Mouse (Mus musculus): ENCODE measurements at regions not wholly inside any gene's neighbourhood (a gene's known extent, or its start where the extent isn't known, plus 50 kb on each side); places are given as distances from the start of the nearest gene placed in this dataset.

DNA sequence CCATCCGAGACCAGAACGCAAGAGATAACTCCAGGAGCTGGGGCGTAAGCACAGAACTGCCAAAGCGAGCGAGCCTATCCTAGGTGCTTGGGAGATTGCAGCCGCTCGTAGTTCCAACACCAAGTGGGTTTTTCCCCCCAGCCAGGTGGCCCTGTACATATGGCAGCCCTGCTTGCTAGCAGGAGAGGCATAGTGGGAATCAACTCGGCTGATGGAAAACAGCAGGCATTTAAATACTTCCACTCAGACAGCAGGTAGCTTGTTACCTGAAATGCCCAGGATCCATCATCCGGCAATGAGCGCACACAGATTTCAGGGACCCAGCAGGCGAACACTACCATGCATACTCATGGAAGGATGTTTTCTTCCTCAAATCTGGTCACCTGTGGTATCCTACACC lies 122.3 kb downstream of the Barhl2 start:
- WGBS, result 89% methylated on average over 11 of the region's 11 CpGs
- ATAC-seq (ENCODE audit: low FRiP score) (no peak), DNase-seq (ENCODE audit: low spot score) (no peak)
- Histone ChIP-seq H3K9ac (ENCODE audit: low read depth, low read length) (no peak overlapping the region), H3K4me2 (replicated peaks; ENCODE audit: low read depth, low read length) (no peak overlapping the region), H3K27me3 (ENCODE audit: control insufficient read depth, insufficient read depth, low read length) (no peaks in the 10 kb centered on the region), H3K4me1 (replicated peaks; ENCODE audit: control insufficient read depth, insufficient read depth, low read length) (no peaks in the 10 kb centered on the region), H3K36me3 (ENCODE audit: control insufficient read depth, insufficient read depth, low read length) (no peaks in the 10 kb centered on the region), H3K9me3 (ENCODE audit: control insufficient read depth, low read length) (no peaks in the 10 kb centered on the region), H3K4me3 (ENCODE audit: low read depth, low read length) (no peak overlapping the region), H3K27ac (ENCODE audit: low read depth, low read length) (no peak overlapping the region)

DNA sequence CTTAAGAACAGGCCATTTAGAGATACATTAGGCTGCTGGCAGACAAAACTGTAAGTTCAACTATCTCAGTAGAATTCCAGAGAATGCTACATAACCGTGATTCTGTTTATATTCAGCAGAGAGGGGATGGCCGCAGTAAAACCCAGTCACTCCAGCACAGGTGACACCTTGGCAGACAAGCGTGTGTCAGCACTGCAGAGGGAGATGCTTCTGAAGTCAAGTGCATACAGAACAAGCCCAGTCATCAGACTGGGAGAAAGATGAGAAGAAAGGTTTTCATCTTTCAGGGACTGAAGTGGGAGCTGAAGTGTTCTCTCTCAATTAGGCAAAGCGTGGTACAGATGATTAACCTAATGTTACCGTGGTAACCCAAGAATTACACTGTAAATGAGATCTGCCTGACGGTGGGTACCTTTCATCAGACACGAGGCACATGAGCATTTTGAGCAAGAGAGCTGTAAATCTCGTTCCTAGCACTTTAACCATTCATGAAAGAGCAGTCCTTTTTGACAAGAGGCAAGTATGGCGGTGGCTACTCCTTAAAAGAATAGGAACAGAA lies 130.3 kb downstream of the Barhl2 start:
- Histone ChIP-seq H3K4me2 (replicated peaks; ENCODE audit: low read depth, low read length) (no peak overlapping the region), H3K27me3 (ENCODE audit: control insufficient read depth, insufficient read depth, low read length) (no peaks in the 10 kb centered on the region), H3K36me3 (ENCODE audit: control insufficient read depth, insufficient read depth, low read length) (no peaks in the 10 kb centered on the region), H3K9me3 (ENCODE audit: control insufficient read depth, low read length) (no peaks in the 10 kb centered on the region), H3K9ac (ENCODE audit: low read depth, low read length) (no peak overlapping the region), H3K27ac (ENCODE audit: low read depth, low read length) (no peak overlapping the region), H3K4me1 (replicated peaks; ENCODE audit: control insufficient read depth, insufficient read depth, low read length) (peaks cover 2% of the 10 kb centered on the region; the same call in 1 of the 2 replicates), H3K4me3 (ENCODE audit: low read depth, low read length) (no peak overlapping the region)
- ATAC-seq (ENCODE audit: low FRiP score) (no peak), DNase-seq (ENCODE audit: low spot score) (no peak)
- 81% methylated on average over 9 of the region's 9 CpGs for WGBS

DNA sequence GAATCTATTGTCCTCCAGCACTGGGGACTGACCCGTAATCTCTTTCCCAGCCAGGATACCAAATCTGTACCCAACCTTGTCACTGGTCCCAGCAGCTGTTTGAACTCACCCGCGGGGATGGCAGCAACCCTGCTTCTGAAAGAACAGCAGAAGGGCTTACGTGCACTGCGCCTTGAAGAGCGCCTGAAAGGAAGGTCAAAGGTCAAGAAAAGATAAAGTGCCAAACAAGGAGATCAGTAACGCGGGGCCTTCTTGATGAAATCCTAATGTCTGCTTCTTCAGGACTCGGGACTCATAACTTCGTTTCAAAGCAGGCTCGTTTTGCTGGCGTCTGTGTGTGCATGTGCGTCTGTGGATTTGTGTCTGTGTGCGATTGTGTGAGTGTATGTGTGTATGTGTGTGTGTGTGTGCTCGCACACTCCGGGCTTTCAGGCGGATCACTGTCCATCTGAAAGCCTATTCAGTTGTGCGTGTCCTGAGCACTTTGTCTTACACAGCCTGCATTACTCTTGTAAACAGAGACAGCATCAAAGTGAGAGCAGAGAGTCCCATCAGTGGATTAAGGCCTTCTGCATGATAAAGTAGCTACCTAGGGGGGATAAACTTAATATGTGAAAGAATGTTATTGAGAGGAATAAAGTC lies 135.3 kb downstream of the Barhl2 start:
- no peak overlapping the region for H3K27ac ChIP-seq (ENCODE audit: low read depth, low read length)
- ATAC-seq (ENCODE audit: low FRiP score), result peak; percentile 49; the same call in 1 of the 2 replicates

DNA sequence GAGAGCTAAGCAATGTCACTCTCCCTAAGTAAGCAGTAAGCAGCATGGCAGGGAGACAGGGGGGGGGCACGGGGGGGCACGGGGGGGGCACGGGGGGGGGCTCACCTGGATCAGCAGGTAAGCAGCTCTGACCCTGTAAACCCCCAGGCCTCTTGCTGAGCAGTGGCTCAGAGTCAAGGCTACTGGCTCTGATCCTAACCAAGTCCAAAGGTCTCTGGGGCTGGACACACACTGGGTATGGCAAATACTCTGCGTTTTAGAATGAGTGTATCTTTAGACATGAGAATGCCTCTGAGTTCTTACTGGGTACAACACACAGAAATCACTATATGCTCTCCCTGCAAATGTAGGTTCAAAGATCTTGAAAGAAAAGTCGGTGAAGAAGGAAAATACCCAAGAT lies 136.5 kb downstream of the Barhl2 start:
- no peak overlapping the region for H3K4me2 ChIP-seq (replicated peaks; ENCODE audit: low read depth, low read length)
- ATAC-seq (ENCODE audit: low FRiP score) (no peak), DNase-seq (ENCODE audit: low spot score) (no peak)
- H3K4me1 ChIP-seq (replicated peaks; ENCODE audit: control insufficient read depth, insufficient read depth, low read length), result peaks cover 4% of the 10 kb centered on the region; the same call in 1 of the 2 replicates
- H3K36me3 ChIP-seq (ENCODE audit: control insufficient read depth, insufficient read depth, low read length), result no peaks in the 10 kb centered on the region
- no peaks in the 10 kb centered on the region for H3K27me3 ChIP-seq (ENCODE audit: control insufficient read depth, insufficient read depth, low read length)
- H3K4me3 ChIP-seq (ENCODE audit: low read depth, low read length), result no peak overlapping the region
- WGBS, result 54% methylated on average over 5 of the region's 5 CpGs
- no peaks in the 10 kb centered on the region for H3K9me3 ChIP-seq (ENCODE audit: control insufficient read depth, low read length)
- no peak overlapping the region for H3K27ac ChIP-seq (ENCODE audit: low read depth, low read length)
- H3K9ac ChIP-seq (ENCODE audit: low read depth, low read length), result no peak overlapping the region

More for the DNA sequence above, 135.3 kb downstream of the Barhl2 start:
- peak; percentile 35 for DNase-seq (ENCODE audit: low spot score)
- Histone ChIP-seq H3K27me3 (ENCODE audit: control insufficient read depth, insufficient read depth, low read length) (no peaks in the 10 kb centered on the region), H3K9ac (ENCODE audit: low read depth, low read length) (no peak overlapping the region), H3K4me3 (ENCODE audit: low read depth, low read length) (no peak overlapping the region), H3K4me2 (replicated peaks; ENCODE audit: low read depth, low read length) (no peak overlapping the region), H3K9me3 (ENCODE audit: control insufficient read depth, low read length) (no peaks in the 10 kb centered on the region), H3K36me3 (ENCODE audit: control insufficient read depth, insufficient read depth, low read length) (no peaks in the 10 kb centered on the region), H3K4me1 (replicated peaks; ENCODE audit: control insufficient read depth, insufficient read depth, low read length) (peaks cover 4% of the 10 kb centered on the region; the same call in 1 of the 2 replicates)
- WGBS, result 17% methylated on average over 18 of the region's 18 CpGs

DNA sequence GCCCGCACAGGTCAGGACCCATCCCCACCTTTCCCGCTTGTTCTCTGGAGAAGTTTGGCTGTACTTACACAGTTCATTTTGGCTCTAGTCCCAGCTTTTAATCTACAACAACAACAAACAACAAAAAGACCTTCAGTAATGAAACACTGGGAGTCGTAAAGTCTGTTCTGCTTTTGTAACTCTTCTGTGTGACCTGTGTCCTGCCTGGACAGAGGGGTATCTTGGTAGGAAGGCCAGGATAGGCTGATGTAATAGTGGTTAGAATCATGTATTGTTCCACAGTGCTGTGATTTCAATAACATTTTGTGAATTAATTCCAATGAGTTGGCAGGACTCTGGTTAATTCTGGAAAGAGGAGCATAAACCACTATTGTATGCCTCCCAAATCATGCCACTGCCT lies 136.9 kb downstream of the Barhl2 start:
- H3K4me1 ChIP-seq (replicated peaks; ENCODE audit: control insufficient read depth, insufficient read depth, low read length), result peaks cover 4% of the 10 kb centered on the region; the same call in 1 of the 2 replicates
- no peak overlapping the region for H3K27ac ChIP-seq (ENCODE audit: low read depth, low read length)
- H3K9ac ChIP-seq (ENCODE audit: low read depth, low read length), result no peak overlapping the region
- ATAC-seq (ENCODE audit: low FRiP score) (no peak), DNase-seq (ENCODE audit: low spot score) (no peak)
- H3K4me2 ChIP-seq (replicated peaks; ENCODE audit: low read depth, low read length), result no peak overlapping the region
- no peaks in the 10 kb centered on the region for H3K36me3 ChIP-seq (ENCODE audit: control insufficient read depth, insufficient read depth, low read length)
- H3K27me3 ChIP-seq (ENCODE audit: control insufficient read depth, insufficient read depth, low read length), result no peaks in the 10 kb centered on the region
- 81% methylated on average over 3 of the region's 3 CpGs for WGBS
- H3K9me3 ChIP-seq (ENCODE audit: control insufficient read depth, low read length), result no peaks in the 10 kb centered on the region
- no peak overlapping the region for H3K4me3 ChIP-seq (ENCODE audit: low read depth, low read length)

DNA sequence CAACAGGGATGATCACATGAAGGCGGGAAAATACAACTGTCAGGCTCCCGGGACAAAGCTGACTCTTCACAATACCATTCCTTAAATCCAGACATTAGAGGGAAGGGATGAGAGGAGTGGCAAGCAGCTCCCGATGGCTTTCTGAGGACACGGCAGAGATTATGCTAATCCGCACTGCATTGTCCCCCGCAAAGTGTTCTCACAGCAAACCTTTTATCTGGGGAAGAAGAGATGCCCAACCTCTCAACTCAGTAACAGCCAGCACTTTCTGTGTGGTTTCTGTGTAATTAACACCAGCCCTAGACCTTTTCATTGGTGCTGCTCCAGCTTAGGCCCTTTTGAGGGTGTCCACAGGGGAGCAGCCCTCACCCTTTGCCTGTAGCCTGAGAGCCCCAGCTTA lies 137.9 kb downstream of the Barhl2 start:
- Histone ChIP-seq H3K27ac (ENCODE audit: low read depth, low read length) (no peak overlapping the region), H3K9ac (ENCODE audit: low read depth, low read length) (no peak overlapping the region), H3K4me1 (replicated peaks; ENCODE audit: control insufficient read depth, insufficient read depth, low read length) (peaks cover 4% of the 10 kb centered on the region; the same call in 1 of the 2 replicates), H3K9me3 (ENCODE audit: control insufficient read depth, low read length) (no peaks in the 10 kb centered on the region), H3K4me3 (ENCODE audit: low read depth, low read length) (no peak overlapping the region), H3K4me2 (replicated peaks; ENCODE audit: low read depth, low read length) (no peak overlapping the region), H3K27me3 (ENCODE audit: control insufficient read depth, insufficient read depth, low read length) (no peaks in the 10 kb centered on the region), H3K36me3 (ENCODE audit: control insufficient read depth, insufficient read depth, low read length) (no peaks in the 10 kb centered on the region)
- 13% methylated on average over 6 of the region's 6 CpGs for WGBS
- no peak for ATAC-seq (ENCODE audit: low FRiP score)
- DNase-seq (ENCODE audit: low spot score), result peak; percentile 12

DNA sequence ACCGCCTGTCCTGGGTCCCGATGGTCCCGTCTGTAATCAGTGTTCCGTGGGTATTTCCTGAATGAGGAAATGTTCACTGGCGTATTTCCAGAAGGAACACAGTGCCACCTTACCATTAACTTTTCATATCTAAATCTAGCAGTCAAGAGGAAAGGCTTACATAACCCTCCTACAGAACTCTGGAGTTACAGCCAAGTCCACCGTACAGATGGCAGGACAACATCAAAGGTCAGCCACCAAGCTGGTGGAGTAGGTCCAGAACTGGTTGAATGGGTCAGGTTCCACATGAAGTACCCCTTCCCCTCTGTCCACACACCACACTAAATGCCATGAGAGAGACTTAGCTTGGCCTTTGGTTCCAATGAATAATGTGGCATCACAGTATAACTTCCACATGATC lies 139.7 kb downstream of the Barhl2 start:
- ATAC-seq (ENCODE audit: low FRiP score) (no peak), DNase-seq (ENCODE audit: low spot score) (no peak)
- no peak overlapping the region for H3K4me3 ChIP-seq (ENCODE audit: low read depth, low read length)
- no peak overlapping the region for H3K9ac ChIP-seq (ENCODE audit: low read depth, low read length)
- H3K4me1 ChIP-seq (replicated peaks; ENCODE audit: control insufficient read depth, insufficient read depth, low read length), result peaks cover 4% of the 10 kb centered on the region; the same call in 1 of the 2 replicates
- no peak overlapping the region for H3K4me2 ChIP-seq (replicated peaks; ENCODE audit: low read depth, low read length)
- H3K36me3 ChIP-seq (ENCODE audit: control insufficient read depth, insufficient read depth, low read length), result no peaks in the 10 kb centered on the region
- 94% methylated on average over 6 of the region's 6 CpGs for WGBS
- no peaks in the 10 kb centered on the region for H3K27me3 ChIP-seq (ENCODE audit: control insufficient read depth, insufficient read depth, low read length)
- no peaks in the 10 kb centered on the region for H3K9me3 ChIP-seq (ENCODE audit: control insufficient read depth, low read length)
- H3K27ac ChIP-seq (ENCODE audit: low read depth, low read length), result no peak overlapping the region

DNA sequence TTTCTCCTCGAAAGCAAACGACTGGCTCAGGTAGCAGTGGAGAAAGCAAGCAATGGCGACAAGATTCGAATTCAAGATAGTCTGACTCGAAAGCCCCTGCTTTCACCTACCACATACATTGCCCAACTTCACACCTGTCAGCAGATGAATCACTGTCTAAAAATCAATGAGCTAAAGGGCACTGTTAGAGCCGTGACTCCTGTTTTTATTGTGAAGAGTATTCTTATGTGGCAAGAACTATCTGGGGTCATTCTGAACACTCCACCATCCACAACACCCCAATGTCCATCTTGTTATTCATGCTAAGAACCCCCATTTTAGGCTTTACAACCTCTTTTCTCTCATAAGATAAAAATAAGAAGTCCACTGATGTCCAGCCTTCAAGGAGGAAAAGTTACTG lies 144.1 kb downstream of the Barhl2 start:
- Histone ChIP-seq H3K36me3 (ENCODE audit: control insufficient read depth, insufficient read depth, low read length) (no peaks in the 10 kb centered on the region), H3K27ac (ENCODE audit: low read depth, low read length) (no peak overlapping the region), H3K4me1 (replicated peaks; ENCODE audit: control insufficient read depth, insufficient read depth, low read length) (no peaks in the 10 kb centered on the region), H3K4me3 (ENCODE audit: low read depth, low read length) (no peak overlapping the region), H3K9ac (ENCODE audit: low read depth, low read length) (no peak overlapping the region), H3K27me3 (ENCODE audit: control insufficient read depth, insufficient read depth, low read length) (no peaks in the 10 kb centered on the region), H3K4me2 (replicated peaks; ENCODE audit: low read depth, low read length) (no peak overlapping the region), H3K9me3 (ENCODE audit: control insufficient read depth, low read length) (no peaks in the 10 kb centered on the region)
- ATAC-seq (ENCODE audit: low FRiP score) (no peak), DNase-seq (ENCODE audit: low spot score) (no peak)
- WGBS, result 87% methylated on average over 6 of the region's 6 CpGs

DNA sequence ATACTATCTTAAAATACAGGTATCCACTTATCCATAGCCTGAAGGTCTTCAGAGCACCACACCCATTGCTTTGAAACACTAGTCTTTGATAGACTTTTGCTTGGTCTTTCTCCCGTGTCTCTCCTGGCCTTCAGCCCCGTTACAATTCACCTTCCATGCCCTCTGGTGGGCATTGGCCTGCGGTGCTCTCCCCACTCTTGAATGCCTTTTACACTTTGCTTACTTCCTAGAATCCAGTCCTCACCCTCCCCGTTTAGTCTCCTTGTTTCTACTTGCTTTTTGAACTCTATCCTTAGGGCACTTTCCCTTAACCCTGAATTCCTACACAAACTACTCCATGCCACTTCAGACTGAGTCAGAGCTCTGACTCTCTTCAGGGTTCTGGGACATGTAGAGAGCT lies 156.6 kb downstream of the Barhl2 start:
- no peaks in the 10 kb centered on the region for H3K27me3 ChIP-seq (ENCODE audit: control insufficient read depth, insufficient read depth, low read length)
- H3K4me2 ChIP-seq (replicated peaks; ENCODE audit: low read depth, low read length), result no peak overlapping the region
- no peak overlapping the region for H3K27ac ChIP-seq (ENCODE audit: low read depth, low read length)
- ATAC-seq (ENCODE audit: low FRiP score) (no peak), DNase-seq (ENCODE audit: low spot score) (no peak)
- no peaks in the 10 kb centered on the region for H3K9me3 ChIP-seq (ENCODE audit: control insufficient read depth, low read length)
- no peak overlapping the region for H3K9ac ChIP-seq (ENCODE audit: low read depth, low read length)
- H3K4me1 ChIP-seq (replicated peaks; ENCODE audit: control insufficient read depth, insufficient read depth, low read length), result 0 out of 2 replicates have a peak, but pooled peaks cover 3% of the 10 kb centered on the region
- 66% methylated on average over 4 of the region's 4 CpGs for WGBS
- no peaks in the 10 kb centered on the region for H3K36me3 ChIP-seq (ENCODE audit: control insufficient read depth, insufficient read depth, low read length)
- no peak overlapping the region for H3K4me3 ChIP-seq (ENCODE audit: low read depth, low read length)

Measured in hindbrain, embryonic 11.5 days (tissue).